Mouse (Mus musculus): Measurements from ENCODE around the gene Supt16. TPM values are rescaled to one million over a fixed set of nuclear protein-coding genes. Genes with fewer than 3 reads are reported as not detected.

Supt16 gene
- 53.1 and 61.1 TPM in 2 replicates for polyA plus RNA-seq (2015; fragmentation: Nextera tagmentation; extraction: Ambion mirVana)

DNA sequence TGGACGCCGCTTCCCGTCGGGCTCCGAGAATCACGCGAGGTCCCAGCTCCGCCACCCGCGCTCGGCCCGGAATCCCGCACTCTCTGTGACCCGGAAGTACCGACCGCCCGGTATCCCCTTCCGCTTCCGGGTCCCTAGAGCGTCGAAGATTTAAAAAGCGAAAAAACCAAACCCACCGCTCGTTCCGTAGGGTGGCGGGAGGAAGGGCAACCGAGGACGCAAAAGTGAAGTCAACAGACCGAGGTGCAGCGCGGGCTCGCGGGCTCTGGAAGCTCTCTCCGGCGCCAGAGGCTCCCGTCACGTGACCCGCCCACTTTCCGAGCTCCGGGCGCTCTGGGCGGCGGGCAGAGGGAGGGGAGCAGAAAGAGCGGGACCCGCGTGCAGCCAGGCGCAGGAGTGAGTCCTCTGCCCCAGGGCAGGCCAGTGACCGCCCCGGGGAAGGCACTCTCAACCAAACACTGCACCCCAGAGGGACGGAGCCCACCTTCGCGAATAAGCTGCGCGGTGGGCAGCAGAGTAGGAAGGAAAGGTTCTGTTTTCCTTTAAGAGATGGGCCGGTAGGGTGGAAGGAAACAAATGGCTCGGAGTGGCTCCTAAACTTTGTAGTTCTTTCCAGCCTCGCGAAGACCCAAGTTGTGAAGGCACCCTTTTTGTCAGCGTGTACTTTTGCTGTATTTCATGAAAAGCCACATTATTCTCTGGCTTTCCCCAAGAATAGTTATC is at the start of gene Supt16:
Gene Supt16, minus strand, starts transcription at position 261 of the 723 bp plus-strand sequence.
- ATAC-seq = peak; percentile 97
- H3K9me3 ChIP-seq = no peaks in the 10 kb centered on the region
- peak within 1 kb of the TSS; percentile 99 for H3K4me3 ChIP-seq (replicated peaks)
- WGBS = under 1% methylated on average over 59 of the region's 59 CpGs
- H3K36me3 ChIP-seq = no peaks in the 10 kb centered on the region
- no peaks in the 10 kb centered on the region for H3K27me3 ChIP-seq (replicated peaks)
- H3K4me1 ChIP-seq (replicated peaks) = peaks cover 5% of the 10 kb centered on the region; the same call in 1 of the 2 replicates
- H3K27ac ChIP-seq = peak within 1 kb of the TSS; percentile 98
- peak within 1 kb of the TSS; percentile 98 for H3K9ac ChIP-seq
- H3K4me2 ChIP-seq (replicated peaks) = peak within 1 kb of the TSS; percentile 64

DNA sequence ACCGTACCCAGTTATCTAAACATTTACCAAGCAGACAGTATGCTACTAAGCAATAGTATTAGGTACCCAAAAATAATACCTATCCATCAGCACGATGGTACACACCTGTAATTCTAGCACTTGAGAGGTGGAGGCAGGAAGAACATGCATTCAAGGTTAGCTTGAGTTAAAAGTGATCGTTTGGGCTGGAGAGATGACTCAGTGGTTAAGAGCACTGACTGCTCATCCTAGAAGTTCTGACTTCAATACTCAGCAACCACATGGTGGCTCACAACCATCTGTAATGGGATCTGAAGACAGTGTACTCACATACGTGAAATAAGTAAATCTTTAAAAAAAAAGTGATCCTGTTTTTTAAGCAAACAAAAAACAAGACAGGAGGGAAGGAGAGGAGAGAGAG is 48.9 kb upstream of the Supt16 start:
- no peak overlapping the region for H3K27ac ChIP-seq
- 75% methylated on average over 4 of the region's 4 CpGs for WGBS
- H3K4me1 ChIP-seq (replicated peaks) = peaks cover 8% of the 10 kb centered on the region; the same call in 1 of the 2 replicates
- H3K9ac ChIP-seq = no peak overlapping the region
- no peaks in the 10 kb centered on the region for H3K36me3 ChIP-seq
- H3K4me3 ChIP-seq (replicated peaks) = no peak overlapping the region
- ATAC-seq = no peak
- no peak overlapping the region for H3K4me2 ChIP-seq (replicated peaks)
- no peaks in the 10 kb centered on the region for H3K27me3 ChIP-seq (replicated peaks)
- no peaks in the 10 kb centered on the region for H3K9me3 ChIP-seq

DNA sequence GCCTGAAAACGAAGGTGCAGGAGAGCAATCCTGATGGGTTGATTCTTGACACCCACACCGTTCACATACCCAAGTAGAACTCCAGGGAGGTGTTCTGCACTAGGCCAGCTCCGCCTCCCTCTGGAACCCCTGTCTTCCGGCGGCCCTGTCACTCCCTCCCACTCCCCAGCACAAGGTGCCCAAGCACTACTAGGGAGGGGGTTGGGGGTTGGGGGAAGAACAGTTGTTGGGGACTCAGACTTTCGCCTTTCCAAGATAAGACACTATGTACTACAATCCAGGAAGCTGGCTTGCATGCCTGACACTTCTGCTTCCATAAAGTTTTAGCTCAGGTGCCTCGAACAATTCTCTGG is 47.5 kb upstream of the Supt16 start:
- Histone ChIP-seq H3K9ac (peak overlapping the region; percentile 62), H3K27ac (peak overlapping the region; percentile 92), H3K36me3 (no peaks in the 10 kb centered on the region), H3K4me2 (replicated peaks) (peak overlapping the region; percentile 81), H3K4me1 (replicated peaks) (peaks cover 8% of the 10 kb centered on the region; the same call in 1 of the 2 replicates), H3K27me3 (replicated peaks) (no peaks in the 10 kb centered on the region), H3K4me3 (replicated peaks) (peak overlapping the region; percentile 74), H3K9me3 (no peaks in the 10 kb centered on the region)
- ATAC-seq = peak; percentile 87; the same call in 1 of the 2 replicates
- 8% methylated on average over 7 of the region's 7 CpGs for WGBS

GRCm38 (mm10) chr14:52244041-52244689 is 46.9 kb upstream of the Supt16 start:
- peak; percentile 99 for ATAC-seq
- H3K4me2 ChIP-seq (replicated peaks) = peak overlapping the region; percentile 81

GRCm38 (mm10) chr14:52236216-52236615 is 39.0 kb upstream of the Supt16 start:
- no peak overlapping the region for H3K4me2 ChIP-seq (replicated peaks)
- 98% methylated on average over 1 of the region's 1 CpGs for WGBS
- H3K9ac ChIP-seq = no peak overlapping the region
- ATAC-seq = no peak
- H3K4me3 ChIP-seq (replicated peaks) = no peak overlapping the region
- H3K27me3 ChIP-seq (replicated peaks) = no peaks in the 10 kb centered on the region
- H3K4me1 ChIP-seq (replicated peaks) = no peaks in the 10 kb centered on the region
- H3K36me3 ChIP-seq = peaks cover 33% of the 10 kb centered on the region
- no peaks in the 10 kb centered on the region for H3K9me3 ChIP-seq
- H3K27ac ChIP-seq = no peak overlapping the region

More at GRCm38 (mm10) chr14:52244041-52244689, 46.9 kb upstream of the Supt16 start:
- peak overlapping the region; percentile 92 for H3K27ac ChIP-seq
- peaks cover 8% of the 10 kb centered on the region; the same call in 1 of the 2 replicates for H3K4me1 ChIP-seq (replicated peaks)
- H3K36me3 ChIP-seq = no peaks in the 10 kb centered on the region
- peak overlapping the region; percentile 74 for H3K9ac ChIP-seq
- no peaks in the 10 kb centered on the region for H3K9me3 ChIP-seq
- WGBS = 0% methylated on average over 32 of the region's 32 CpGs
- H3K4me3 ChIP-seq (replicated peaks) = peak overlapping the region; percentile 74
- no peaks in the 10 kb centered on the region for H3K27me3 ChIP-seq (replicated peaks)

GRCm38 (mm10) chr14:52235165-52235564 is 37.9 kb upstream of the Supt16 start:
- H3K4me2 ChIP-seq (replicated peaks) = no peak overlapping the region
- H3K4me1 ChIP-seq (replicated peaks) = no peaks in the 10 kb centered on the region
- H3K27me3 ChIP-seq (replicated peaks) = no peaks in the 10 kb centered on the region
- no peak for ATAC-seq
- WGBS = 92% methylated on average over 7 of the region's 7 CpGs
- H3K36me3 ChIP-seq = peaks cover 42% of the 10 kb centered on the region
- H3K9ac ChIP-seq = no peak overlapping the region
- no peak overlapping the region for H3K27ac ChIP-seq
- H3K4me3 ChIP-seq (replicated peaks) = no peak overlapping the region
- no peaks in the 10 kb centered on the region for H3K9me3 ChIP-seq

GRCm38 (mm10) chr14:52232249-52232648 is 35.0 kb upstream of the Supt16 start:
- ATAC-seq = no peak
- Histone ChIP-seq H3K4me3 (replicated peaks) (no peak overlapping the region), H3K27me3 (replicated peaks) (no peaks in the 10 kb centered on the region), H3K4me2 (replicated peaks) (no peak overlapping the region), H3K4me1 (replicated peaks) (no peaks in the 10 kb centered on the region), H3K27ac (no peak overlapping the region), H3K9ac (no peak overlapping the region), H3K9me3 (no peaks in the 10 kb centered on the region), H3K36me3 (peaks cover 50% of the 10 kb centered on the region)
- WGBS = 80% methylated on average over 6 of the region's 6 CpGs

DNA sequence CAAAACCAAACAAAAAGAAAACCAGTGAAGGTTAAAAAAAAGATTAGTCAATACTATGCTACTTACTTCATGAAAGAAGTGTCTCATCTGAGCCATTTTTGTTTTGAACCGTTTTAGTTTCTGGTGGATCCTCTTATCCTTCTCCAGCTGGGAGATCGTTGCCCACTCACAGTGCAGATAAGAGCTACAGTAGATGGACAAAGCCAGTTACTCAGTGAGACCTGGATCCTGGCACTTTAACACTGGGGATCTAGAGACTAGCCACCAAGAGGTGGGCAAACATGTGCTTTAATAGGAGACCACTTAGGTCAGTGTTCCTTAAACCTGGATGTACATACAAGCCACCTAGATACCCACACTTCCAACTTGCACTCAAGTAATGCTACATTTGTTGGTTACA is 28.8 kb upstream of the Supt16 start:
- Histone ChIP-seq H3K4me3 (replicated peaks) (no peak overlapping the region), H3K27me3 (replicated peaks) (no peaks in the 10 kb centered on the region), H3K36me3 (peaks cover 33% of the 10 kb centered on the region), H3K4me2 (replicated peaks) (no peak overlapping the region), H3K9me3 (no peaks in the 10 kb centered on the region), H3K4me1 (replicated peaks) (no peaks in the 10 kb centered on the region), H3K9ac (no peak overlapping the region), H3K27ac (no peak overlapping the region)
- 87% methylated on average over 2 of the region's 2 CpGs for WGBS
- no peak for ATAC-seq

DNA sequence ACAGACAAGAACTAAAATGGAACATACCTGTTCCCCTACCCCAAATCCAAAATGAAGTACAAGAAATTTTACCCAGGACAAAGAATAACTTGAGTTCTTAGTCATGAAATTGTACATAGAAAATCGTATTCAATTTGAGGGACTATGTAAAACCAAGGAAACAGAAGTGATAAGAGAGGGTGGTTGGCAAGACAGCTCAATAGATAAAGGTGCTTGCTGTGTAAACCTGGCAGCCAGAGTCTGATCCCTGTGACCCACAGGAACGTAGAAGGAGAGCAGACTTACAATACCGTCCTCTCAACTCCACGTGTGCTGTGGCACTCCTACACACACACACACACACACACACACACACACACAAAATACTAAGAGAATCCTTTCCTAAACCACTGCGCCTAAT is 20.0 kb upstream of the Supt16 start:
- Histone ChIP-seq H3K4me3 (replicated peaks) (no peak overlapping the region), H3K9ac (no peak overlapping the region), H3K36me3 (peaks cover 59% of the 10 kb centered on the region), H3K9me3 (no peaks in the 10 kb centered on the region), H3K27ac (no peak overlapping the region), H3K4me2 (replicated peaks) (no peak overlapping the region), H3K4me1 (replicated peaks) (no peaks in the 10 kb centered on the region), H3K27me3 (replicated peaks) (no peaks in the 10 kb centered on the region)
- WGBS = 84% methylated on average over 5 of the region's 5 CpGs
- no peak for ATAC-seq

DNA sequence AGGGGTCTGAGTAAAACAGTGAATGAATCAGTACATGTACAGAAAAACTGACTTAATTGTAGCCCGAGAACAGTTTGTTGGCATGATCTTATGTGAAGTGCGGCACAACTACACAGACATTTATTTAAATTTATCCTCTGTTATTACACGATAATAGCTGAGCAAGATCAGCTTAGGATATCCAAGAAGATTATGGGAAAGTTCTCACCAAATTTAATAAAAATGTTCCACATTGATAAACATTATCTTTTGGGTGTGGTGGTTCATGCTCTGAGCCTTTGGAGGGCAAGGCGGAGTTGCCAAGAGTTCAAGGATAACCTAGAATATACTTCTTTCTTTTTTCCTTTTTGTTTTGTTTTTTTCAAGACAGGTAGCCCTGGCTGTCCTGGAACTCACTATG is 2.2 kb upstream of the Supt16 start:
- no peak overlapping the region for H3K27ac ChIP-seq
- no peak overlapping the region for H3K4me3 ChIP-seq (replicated peaks)
- WGBS = 89% methylated on average over 4 of the region's 4 CpGs
- no peak for ATAC-seq
- no peaks in the 10 kb centered on the region for H3K9me3 ChIP-seq
- H3K4me2 ChIP-seq (replicated peaks) = no peak overlapping the region
- no peak overlapping the region for H3K9ac ChIP-seq
- no peaks in the 10 kb centered on the region for H3K27me3 ChIP-seq (replicated peaks)
- H3K4me1 ChIP-seq (replicated peaks) = peaks cover 5% of the 10 kb centered on the region; the same call in 1 of the 2 replicates
- peaks cover 9% of the 10 kb centered on the region for H3K36me3 ChIP-seq

GRCm38 (mm10) chr14:52198141-52198540 is 925 bp upstream of the Supt16 start:
- Histone ChIP-seq H3K36me3 (peaks cover 3% of the 10 kb centered on the region; the same call in 1 of the 2 replicates), H3K27ac (no peak overlapping the region), H3K9me3 (no peaks in the 10 kb centered on the region), H3K4me2 (replicated peaks) (peak overlapping the region; percentile 64), H3K27me3 (replicated peaks) (no peaks in the 10 kb centered on the region), H3K9ac (no peak overlapping the region; the same call in 1 of the 2 replicates), H3K4me1 (replicated peaks) (peaks cover 5% of the 10 kb centered on the region; the same call in 1 of the 2 replicates), H3K4me3 (replicated peaks) (peak overlapping the region; percentile 13; the same call in 1 of the 2 replicates)
- WGBS = 15% methylated on average over 3 of the region's 3 CpGs
- ATAC-seq = no peak

DNA sequence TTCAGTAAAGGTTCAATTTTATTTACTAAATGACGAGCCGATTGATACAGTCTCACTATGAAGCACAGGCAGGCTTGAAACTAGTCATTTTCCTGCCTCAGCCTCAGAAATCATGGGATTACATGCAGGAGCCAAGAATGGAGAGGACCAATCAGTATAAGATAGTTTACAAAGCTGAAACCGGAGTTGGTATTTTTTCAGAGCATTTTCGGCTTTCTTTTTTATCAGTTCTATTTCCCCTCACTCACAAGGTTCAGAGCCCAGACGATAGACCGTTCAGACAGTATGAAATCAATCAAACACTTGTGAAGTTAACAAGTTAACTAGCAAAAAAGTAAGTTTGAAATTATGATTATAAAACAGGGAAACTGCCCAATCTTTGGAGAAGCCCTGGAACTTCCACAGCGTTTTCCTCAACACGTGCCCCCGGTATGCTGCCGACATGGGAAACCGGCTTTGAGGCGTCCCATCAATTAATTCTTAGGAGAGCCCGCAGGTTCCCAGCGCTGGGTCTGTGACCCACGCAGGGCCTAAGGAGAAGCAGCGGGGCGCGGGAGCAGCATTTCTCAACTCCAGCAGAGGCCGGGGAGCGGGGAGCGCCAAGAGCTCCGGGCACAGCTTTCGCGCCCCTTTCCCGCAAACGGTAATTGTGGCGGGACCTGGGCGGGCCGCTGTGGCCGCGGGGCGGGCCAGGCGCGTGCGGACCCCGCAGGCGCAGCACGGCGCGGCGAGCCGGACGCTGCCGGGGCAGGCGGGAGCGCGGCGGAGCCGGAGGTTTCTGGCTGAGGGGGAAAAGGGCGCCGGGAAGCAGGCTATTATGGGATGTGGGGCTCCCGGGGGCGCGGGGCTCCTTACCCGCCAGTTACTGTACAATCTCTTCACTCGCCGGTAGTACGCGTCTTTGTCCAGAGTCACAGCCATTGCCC is 723 bp downstream of the Supt16 start:
- no peaks in the 10 kb centered on the region for H3K36me3 ChIP-seq
- under 1% methylated on average over 53 of the region's 59 CpGs for WGBS
- H3K4me1 ChIP-seq (replicated peaks) = peaks cover 5% of the 10 kb centered on the region; the same call in 1 of the 2 replicates
- peak; percentile 64; the same call in 1 of the 2 replicates for ATAC-seq
- H3K4me2 ChIP-seq (replicated peaks) = peak overlapping the region; percentile 64
- peak overlapping the region; percentile 98 for H3K9ac ChIP-seq
- no peaks in the 10 kb centered on the region for H3K27me3 ChIP-seq (replicated peaks)
- H3K27ac ChIP-seq = peak overlapping the region; percentile 98
- no peaks in the 10 kb centered on the region for H3K9me3 ChIP-seq
- peak overlapping the region; percentile 99 for H3K4me3 ChIP-seq (replicated peaks)
